Mouse (Mus musculus) midbrain, embryonic 14.5 days (tissue): Measurements from ENCODE around the gene Map4k3. TPM values are rescaled to one million over a fixed set of nuclear protein-coding genes. Genes with fewer than 3 reads are reported as not detected.
"Not testable (repeated sequence)": the region's sequence is repeated elsewhere in the genome, so short reads cannot be mapped to it uniquely, and the experiment has no call there.

Source experiments
- ATAC-seq: fragments of 200-750 bp; cut with Nextera tagmentation; 2 replicates; pipeline ENCODE4 v1.8.0; 2017; ENCODE audit warnings: moderate number of reproducible peaks, moderate library complexity; ENCODE audit not compliant: low FRiP score, low TSS enrichment
- DNase-seq: peaks from one replicate; pipeline ENCODE4 v3.0.0-alpha.2; 2015
- H3K27ac ChIP-seq: fragments of 300-500 bp; sonication (generic); replicated peaks from 2 replicates; pipeline ENCODE4 v1.5.1; 2014; ENCODE audit warnings: mild to moderate bottlenecking, low read depth, low read length, moderate library complexity
- H3K27me3 ChIP-seq: fragments of 300-500 bp; sonication (generic); 2 replicates; pipeline ENCODE4 v1.6.1; 2014; ENCODE audit warnings: low read length, control low read depth, mixed read lengths; ENCODE audit not compliant: control insufficient read depth, insufficient read depth
- H3K36me3 ChIP-seq: fragments of 300-500 bp; sonication (generic); 2 replicates; pipeline ENCODE4 v1.6.1; 2014; ENCODE audit warnings: low read length, control low read depth; ENCODE audit not compliant: control insufficient read depth, insufficient read depth
- H3K4me1 ChIP-seq: fragments of 300-500 bp; sonication (generic); 2 replicates; pipeline ENCODE4 v1.6.1; 2014; ENCODE audit warnings: mild to moderate bottlenecking, antibody characterized with exemption, low read length, control low read depth; ENCODE audit not compliant: control insufficient read depth, insufficient read depth
- H3K4me2 ChIP-seq: fragments of 300-500 bp; sonication (generic); 2 replicates; pipeline ENCODE4 v1.6.1; 2014; ENCODE audit warnings: mild to moderate bottlenecking, low read length, moderate library complexity
- H3K4me3 ChIP-seq: fragments of 300-500 bp; sonication (generic); replicated peaks from 2 replicates; pipeline ENCODE4 v1.5.1; 2014; ENCODE audit warnings: low read depth, low read length
- H3K9ac ChIP-seq: fragments of 300-500 bp; sonication (generic); replicated peaks from 2 replicates; pipeline ENCODE4 v1.6.1; 2014; ENCODE audit warnings: mild to moderate bottlenecking, low read length, moderate library complexity
- H3K9me3 ChIP-seq: fragments of 300-500 bp; sonication (generic); 2 replicates; pipeline ENCODE4 v1.6.1; 2016; ENCODE audit warnings: low read length, control low read depth, mixed read lengths; ENCODE audit not compliant: control insufficient read depth
- WGBS: fragments of 180-500 bp; shearing (Covaris S2); extraction: QIAGEN DNeasy Blood & Tissue Kit; methylation state at CpG from one replicate; pipeline ENCODE4 v1.1.7; 2014; 5-methylcytosine and 5-hydroxymethylcytosine counted together
- polyA plus RNA-seq: library from polyadenylated mRNA; unstranded; fragments of >200 nt; fragmentation: Nextera tagmentation; extraction: Ambion mirVana; gene quantifications from 2 replicates; pipeline ENCODE4 v1.2.1, GENCODE M21; 2014

Gene Map4k3
- polyA plus RNA-seq, 1 experiment from 2014 or later: 39.7 TPM

GRCm38 (mm10) chr17:80734700-80735099 is 6.4 kb upstream of the Map4k3 start:
- Histone ChIP-seq H3K4me3 (no peak overlapping the region), H3K36me3 (no peaks in the 10 kb centered on the region), H3K27ac (no peak overlapping the region), H3K9ac (no peak overlapping the region), H3K9me3 (no peaks in the 10 kb centered on the region), H3K4me1 (no peaks in the 10 kb centered on the region), H3K4me2 (no peak overlapping the region), H3K27me3 (no peaks in the 10 kb centered on the region)
- DNase-seq: no peak
- ATAC-seq: no peak
- 79% methylated on average over 6 of the region's 6 CpGs for WGBS

DNA sequence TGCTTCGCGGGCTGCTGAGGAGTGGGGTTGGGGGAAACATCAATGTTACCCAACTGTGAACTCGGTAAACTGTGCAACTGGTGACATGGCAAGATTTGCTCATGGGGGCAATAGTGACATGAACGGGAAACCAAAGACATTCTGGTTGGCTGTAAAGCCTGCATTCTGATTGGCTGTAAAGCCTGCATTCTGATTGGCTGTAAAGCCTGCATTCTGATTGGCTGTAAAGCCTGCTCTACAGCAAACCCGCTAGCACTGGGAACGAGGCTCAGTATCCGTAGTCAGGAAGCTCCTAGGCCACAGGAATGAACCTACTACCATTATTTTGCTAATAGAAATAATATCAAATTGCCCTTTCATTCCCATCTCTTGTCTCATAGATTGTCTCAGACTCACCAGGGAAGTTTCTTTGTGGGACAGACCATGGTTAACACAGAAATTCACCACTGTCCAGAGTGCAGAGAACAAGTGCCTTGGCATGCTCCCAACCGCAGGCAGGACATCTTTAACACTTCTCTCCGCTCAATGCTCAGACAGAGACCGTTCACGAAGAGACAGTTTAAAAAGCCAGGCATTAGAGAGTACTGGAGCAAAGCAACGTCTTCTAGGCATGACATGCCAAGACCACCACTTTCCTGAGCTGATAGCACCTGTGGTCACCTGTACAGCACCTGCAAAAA is 5.0 kb upstream of the Map4k3 start:
- Histone ChIP-seq H3K27me3 (no peaks in the 10 kb centered on the region), H3K9ac (no peak overlapping the region), H3K4me1 (no peaks in the 10 kb centered on the region), H3K27ac (no peak overlapping the region), H3K4me2 (no peak overlapping the region), H3K9me3 (no peaks in the 10 kb centered on the region), H3K4me3 (no peak overlapping the region), H3K36me3 (no peaks in the 10 kb centered on the region)
- ATAC-seq: no peak
- WGBS: 77% methylated on average over 12 of the region's 12 CpGs
- no peak for DNase-seq

DNA sequence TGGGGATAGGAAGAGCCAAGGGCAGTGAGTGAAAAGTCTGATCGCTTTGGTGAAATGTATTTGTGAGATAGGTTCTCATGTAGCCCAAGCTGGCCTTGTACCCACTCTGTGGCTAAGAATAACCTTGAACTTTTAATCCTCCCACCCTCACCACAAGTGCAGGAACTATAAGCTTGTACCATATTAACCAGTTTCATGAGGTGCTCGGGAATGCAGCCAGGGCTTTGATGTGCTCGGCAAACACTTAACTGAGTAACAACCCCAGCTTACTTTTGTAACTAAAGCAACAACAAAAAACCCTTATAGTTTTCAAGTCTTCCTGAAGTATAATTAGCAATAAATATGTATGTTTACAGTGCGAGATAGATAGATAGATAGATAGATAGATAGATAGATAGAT is 4.0 kb upstream of the Map4k3 start:
- DNase-seq (no peak), ATAC-seq (no peak)
- H3K4me3 ChIP-seq: no peak overlapping the region
- no peaks in the 10 kb centered on the region for H3K36me3 ChIP-seq
- no peaks in the 10 kb centered on the region for H3K9me3 ChIP-seq
- 91% methylated on average over 4 of the region's 4 CpGs for WGBS
- no peak overlapping the region for H3K9ac ChIP-seq
- no peaks in the 10 kb centered on the region for H3K27me3 ChIP-seq
- H3K27ac ChIP-seq: no peak overlapping the region
- H3K4me2 ChIP-seq: no peak overlapping the region
- no peaks in the 10 kb centered on the region for H3K4me1 ChIP-seq

- not testable (repeated sequence) for H3K4me2 ChIP-seq, ATAC-seq, DNase-seq, H3K9ac ChIP-seq, H3K4me3 ChIP-seq, H3K27ac ChIP-seq, H3K27me3 ChIP-seq, H3K36me3 ChIP-seq, H3K9me3 ChIP-seq
- peaks cover 14% of the 10 kb centered on the region for H3K4me1 ChIP-seq
- WGBS: 92% methylated on average over 6 of the region's 6 CpGs
Measured at GRCm38 (mm10) chr17:80730283-80730682, 2.0 kb upstream of the Map4k3 start.

- DNase-seq (no peak), ATAC-seq (no peak)
- Histone ChIP-seq H3K36me3 (no peaks in the 10 kb centered on the region), H3K27ac (no peak overlapping the region), H3K9ac (no peak overlapping the region), H3K4me2 (no peak overlapping the region), H3K4me3 (no peak overlapping the region), H3K4me1 (peaks cover 14% of the 10 kb centered on the region), H3K27me3 (no peaks in the 10 kb centered on the region), H3K9me3 (no peaks in the 10 kb centered on the region)
- 87% methylated on average over 5 of the region's 5 CpGs for WGBS
Measured at GRCm38 (mm10) chr17:80729825-80730224, 1.5 kb upstream of the Map4k3 start.

GRCm38 (mm10) chr17:80729080-80729749 is 930 bp upstream of the Map4k3 start:
- peak; percentile 31 for DNase-seq
- 16% methylated on average over 9 of the region's 9 CpGs for WGBS
- Histone ChIP-seq H3K9me3 (no peaks in the 10 kb centered on the region), H3K27me3 (no peaks in the 10 kb centered on the region), H3K9ac (no peak overlapping the region), H3K4me1 (peaks cover 14% of the 10 kb centered on the region), H3K4me2 (no peak overlapping the region), H3K36me3 (no peaks in the 10 kb centered on the region), H3K27ac (no peak overlapping the region), H3K4me3 (no peak overlapping the region)
- no peak for ATAC-seq

GRCm38 (mm10) chr17:80727341-80727951 is 839 bp downstream of the Map4k3 start:
- Histone ChIP-seq H3K4me2 (peak overlapping the region; percentile 66), H3K36me3 (no peaks in the 10 kb centered on the region), H3K9ac (peak overlapping the region; percentile 97), H3K27ac (peak overlapping the region; percentile 94), H3K9me3 (no peaks in the 10 kb centered on the region), H3K27me3 (no peaks in the 10 kb centered on the region), H3K4me3 (peak overlapping the region; percentile 95), H3K4me1 (peaks cover 26% of the 10 kb centered on the region)
- ATAC-seq: peak; percentile 71
- under 1% methylated on average over 51 of the region's 54 CpGs for WGBS
- DNase-seq: peak; percentile 74

DNA sequence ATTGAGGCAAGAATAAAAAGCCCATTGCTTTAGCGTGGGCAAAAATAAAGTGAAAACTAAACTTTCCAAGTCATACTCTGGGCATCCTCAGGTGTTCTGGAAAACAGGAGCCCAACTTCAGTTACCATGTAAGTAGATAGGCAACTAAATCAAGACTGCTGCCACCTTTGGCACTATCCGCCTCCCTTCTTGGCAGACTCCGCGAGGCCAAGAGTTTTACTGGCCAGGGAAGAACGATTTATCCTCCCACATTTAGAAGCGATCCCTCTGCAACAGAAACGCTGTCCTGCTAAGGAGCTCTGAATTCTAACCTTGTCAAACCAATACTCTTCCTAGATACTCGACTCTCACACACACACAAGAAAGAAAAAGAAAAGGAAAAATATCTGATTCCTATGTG is 1.5 kb downstream of the Map4k3 start:
- Histone ChIP-seq H3K36me3 (0 out of 2 replicates have a peak, but pooled peaks cover 3% of the 10 kb centered on the region), H3K4me3 (peak overlapping the region; percentile 95), H3K9me3 (no peaks in the 10 kb centered on the region), H3K4me1 (peaks cover 32% of the 10 kb centered on the region), H3K9ac (peak overlapping the region; percentile 97), H3K27ac (peak overlapping the region; percentile 94; the same call in 1 of the 2 replicates), H3K4me2 (peak overlapping the region; percentile 66), H3K27me3 (no peaks in the 10 kb centered on the region)
- 12% methylated on average over 8 of the region's 8 CpGs for WGBS
- DNase-seq (peak; percentile 43), ATAC-seq (no peak)
